Mouse (Mus musculus) lung, postnatal 10 days (tissue): ENCODE measurements around the gene Rcl1.

Experiments used
- DNase-seq: peaks from one replicate; pipeline ENCODE4 v3.0.0; 2021

Rcl1 gene

DNA sequence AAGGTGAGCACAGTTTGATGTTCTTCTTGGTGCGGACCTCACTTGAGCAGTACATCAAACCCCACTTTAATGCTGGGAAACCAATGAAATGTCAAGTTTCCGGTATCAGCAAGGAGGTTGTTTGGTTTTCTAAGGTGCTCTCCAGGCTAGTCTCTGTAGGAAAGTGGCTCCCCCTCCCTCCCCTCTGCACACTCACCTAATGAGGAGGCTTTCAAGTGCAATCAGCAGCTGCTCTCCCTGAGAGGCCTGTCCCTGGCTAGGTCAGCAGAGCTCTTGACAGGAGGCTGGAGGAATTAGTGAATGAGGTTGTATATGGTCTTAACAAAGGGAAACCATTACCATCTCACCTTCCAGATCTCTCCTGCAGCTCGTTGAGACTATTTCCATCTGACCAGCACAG is 54.4 kb downstream of the Rcl1 start:
- DNase-seq: peak; percentile 19

- no peak for DNase-seq
Measured at GRCm38 (mm10) chr19:29156417-29156816, 55.2 kb downstream of the Rcl1 start.

- peak; percentile 19 for DNase-seq
Measured at GRCm38 (mm10) chr19:29157678-29158466, 56.7 kb downstream of the Rcl1 start.

- DNase-seq: no peak
Measured at GRCm38 (mm10) chr19:29158486-29158885, 57.3 kb downstream of the Rcl1 start.

GRCm38 (mm10) chr19:29163817-29164527 is 62.8 kb downstream of the Rcl1 start:
- DNase-seq: no peak

GRCm38 (mm10) chr19:29164528-29165166 is 63.5 kb downstream of the Rcl1 start:
- DNase-seq: no peak

- no peak for DNase-seq
Measured at GRCm38 (mm10) chr19:29167938-29168337, 66.8 kb downstream of the Rcl1 start.

- DNase-seq: no peak
Measured at GRCm38 (mm10) chr19:29180336-29180735, 79.2 kb downstream of the Rcl1 start.

DNA sequence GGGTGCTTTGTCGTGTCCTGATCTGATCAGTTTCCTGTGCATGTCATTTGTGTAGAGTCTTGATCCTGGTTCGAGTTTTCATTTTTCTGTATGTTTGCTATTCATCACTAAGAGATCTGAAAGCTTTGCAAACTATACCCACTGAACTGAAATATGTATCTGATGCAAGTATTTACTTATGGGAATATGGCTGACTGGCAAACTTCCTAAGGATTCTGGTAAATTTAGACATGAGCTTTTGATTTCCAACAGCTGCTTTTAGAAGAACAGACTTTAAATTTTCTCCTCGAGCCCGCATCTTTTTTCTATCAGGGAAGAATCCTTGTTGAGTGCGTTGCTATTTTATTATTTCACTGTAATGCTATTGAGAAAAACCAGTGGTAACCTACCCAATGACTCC is 81.0 kb downstream of the Rcl1 start:
- no peak for DNase-seq

- peak; percentile 14 for DNase-seq
Measured at GRCm38 (mm10) chr19:29185122-29185521, 83.9 kb downstream of the Rcl1 start.

GRCm38 (mm10) chr19:29185552-29186232 is 84.5 kb downstream of the Rcl1 start:
- DNase-seq: peak; percentile 55

DNA sequence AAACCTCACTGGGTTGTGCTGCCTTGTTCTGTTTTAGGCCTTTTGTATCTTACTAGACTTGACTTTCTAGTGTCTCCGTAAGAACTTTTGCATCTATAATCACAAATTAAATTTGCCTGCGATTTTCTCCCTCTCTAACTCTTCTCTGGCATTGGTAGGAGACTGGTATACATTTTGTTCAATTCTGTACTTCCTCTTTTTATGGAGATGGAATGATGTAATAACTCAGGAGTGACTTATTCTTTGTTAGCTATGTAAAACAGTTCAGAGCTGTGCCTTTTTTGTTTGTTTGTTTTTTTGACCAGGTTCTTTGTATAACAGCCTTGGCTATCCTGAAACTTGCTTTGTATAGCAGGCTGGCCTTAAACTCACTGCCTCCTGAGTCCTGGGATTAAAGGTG is 87.7 kb downstream of the Rcl1 start:
- no peak for DNase-seq
